Comparison of ENCODE assay signal across 27 mouse cellular contexts in the genomic region with DNA sequence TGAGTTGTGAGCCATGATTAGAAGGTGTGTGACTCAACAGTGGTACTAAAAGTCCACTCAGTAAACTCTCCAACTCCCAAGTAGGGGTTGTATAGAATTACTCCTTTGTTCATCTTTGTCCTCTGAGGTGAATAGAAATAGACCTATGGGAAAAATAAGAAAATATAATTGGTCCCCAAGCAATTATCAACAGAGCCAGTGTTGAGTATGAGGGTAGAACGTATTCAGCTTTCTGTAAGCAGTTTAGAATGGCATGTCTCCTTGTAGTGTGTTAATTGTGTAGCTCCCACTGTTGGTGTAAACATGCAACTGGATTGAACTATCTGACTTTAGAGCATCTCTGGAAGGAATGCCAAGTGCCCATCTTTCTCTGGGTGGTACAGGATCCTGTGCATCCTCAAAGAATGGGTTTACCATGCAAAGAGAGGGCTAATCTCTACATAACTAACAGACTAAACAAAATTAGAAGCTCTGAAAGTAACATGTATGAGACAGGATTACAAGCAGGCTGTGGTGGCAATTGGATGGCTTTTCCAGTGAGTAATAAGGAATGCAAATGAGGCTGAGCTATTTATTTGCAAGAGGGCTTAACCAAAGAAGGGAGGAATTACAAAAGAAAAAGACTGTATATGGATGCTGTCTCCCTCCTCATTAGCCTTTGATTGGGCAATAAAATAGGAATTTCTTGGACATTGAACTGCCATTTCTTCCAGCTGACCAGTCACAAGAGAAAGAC.
A peak's percentile ranks its signal among the peaks of the same experiment; 100 is the strongest.
DNase-seq lines count a peak whose midpoint lies in the region; ATAC-seq and TF ChIP-seq lines count a peak whose summit lies in the region.
"Had no signal": no experiment of that assay in that cellular context is flagged by ENCODE, and none has a peak within 500 bp of the region (broad histone marks: within the 10 kb centered on the region; RNA-seq: fewer than 3 reads in every experiment).

No protein-coding gene starts in this region.

- no peak for TF ChIP-seq EP300 in liver, postnatal 0 days (IDR thresholded peaks at IDR 0.05; ENCODE audit: low read depth)

- DNase-seq in embryonic facial prominence, embryonic 14.5 days (ENCODE audit: low spot score): no peak
- DNase-seq in embryonic facial prominence, embryonic 10.5 days (ENCODE audit: low spot score): no peak
- no peak for DNase-seq in forebrain, postnatal 0 days
- DNase-seq in brain, embryonic 14.5 days (ENCODE audit: low read depth): peak; percentile 58
- peak; percentile 20 for DNase-seq in forebrain, embryonic 14.5 days (ENCODE audit: low spot score)
- no peak for DNase-seq in ovary, adult 18-20 months (ENCODE audit: low spot score)
- no peak for DNase-seq in liver, postnatal 0 days
- DNase-seq: adrenal gland, adult 8-10 months; adrenal gland, postnatal 25 days; cerebellum, adult 11 months; cerebellum, adult 8-10 months; cerebellum, postnatal 10 days; cerebellum, postnatal 36 days; embryo, embryonic 11 days; gastrocnemius, postnatal 25 days; heart, adult 18-20 months; heart, postnatal 10 days; heart, postnatal 36 days; kidney, adult 11 months; kidney, adult 8-10 months had no signal

- peak; percentile 88 for ATAC-seq in embryonic facial prominence, embryonic 14.5 days (ENCODE audit: low read depth)
- ATAC-seq in forebrain, embryonic 13.5 days: peak; percentile 70; the same call in 1 of the 2 replicates
- ATAC-seq in forebrain, postnatal 0 days: no peak
- ATAC-seq in forebrain, embryonic 14.5 days: peak; percentile 60; the same call in 1 of the 2 replicates
- ATAC-seq in liver, postnatal 0 days: no peak
- ATAC-seq: hindbrain, embryonic 16.5 days; intestine, embryonic 15.5 days had no signal

- no peaks in the 10 kb centered on the region for H3K4me1 ChIP-seq in embryonic facial prominence, embryonic 14.5 days (ENCODE audit: control insufficient read depth, insufficient read depth, low read length)
- no peaks in the 10 kb centered on the region for H3K4me1 ChIP-seq in embryonic facial prominence, embryonic 10.5 days
- peaks cover 10% of the 10 kb centered on the region; the same call in 1 of the 2 replicates for H3K4me1 ChIP-seq in forebrain, embryonic 13.5 days
- no peaks in the 10 kb centered on the region for H3K4me1 ChIP-seq in forebrain, postnatal 0 days (ENCODE audit: insufficient read depth)
- 0 out of 2 replicates have a peak, but pooled peaks cover 2% of the 10 kb centered on the region for H3K4me1 ChIP-seq in forebrain, embryonic 14.5 days (ENCODE audit: control insufficient read depth, insufficient read depth, low read length)
- H3K4me1 ChIP-seq in liver, postnatal 0 days (ENCODE audit: insufficient read depth): no peaks in the 10 kb centered on the region
- H3K4me1 ChIP-seq: heart, embryonic 12.5 days; heart, embryonic 15.5 days; hindbrain, embryonic 10.5 days; hindbrain, embryonic 13.5 days; intestine, embryonic 15.5 days had no signal

- TF ChIP-seq POLR2A in brain, embryonic 14.5 days (IDR thresholded peaks at IDR 0.05; ENCODE audit: borderline replicate concordance, extremely low read depth, insufficient read depth, insufficient read length, poor library complexity, severe bottlenecking): no peak

- H3K9me3 ChIP-seq in embryonic facial prominence, embryonic 14.5 days (ENCODE audit: control insufficient read depth, low read length): no peaks in the 10 kb centered on the region
- H3K9me3 ChIP-seq in embryonic facial prominence, embryonic 10.5 days: no peaks in the 10 kb centered on the region
- no peaks in the 10 kb centered on the region for H3K9me3 ChIP-seq in forebrain, embryonic 13.5 days (replicated peaks)
- no peaks in the 10 kb centered on the region for H3K9me3 ChIP-seq in forebrain, postnatal 0 days (ENCODE audit: low read length)
- H3K9me3 ChIP-seq in forebrain, embryonic 14.5 days (replicated peaks; ENCODE audit: control insufficient read depth, low read length): no peaks in the 10 kb centered on the region
- no peaks in the 10 kb centered on the region for H3K9me3 ChIP-seq in liver, postnatal 0 days (ENCODE audit: low read length)
- H3K9me3 ChIP-seq: heart, embryonic 12.5 days; heart, embryonic 15.5 days; hindbrain, embryonic 10.5 days; hindbrain, embryonic 13.5 days; intestine, embryonic 15.5 days had no signal

- H3K27ac ChIP-seq in embryonic facial prominence, embryonic 14.5 days (replicated peaks; ENCODE audit: low read depth, low read length): no peak overlapping the region
- H3K27ac ChIP-seq in embryonic facial prominence, embryonic 10.5 days (replicated peaks): no peak overlapping the region
- H3K27ac ChIP-seq in forebrain, embryonic 13.5 days: no peak overlapping the region
- H3K27ac ChIP-seq in forebrain, postnatal 0 days (ENCODE audit: low read depth, low read length): no peak overlapping the region
- no peak overlapping the region for H3K27ac ChIP-seq in forebrain, embryonic 14.5 days (ENCODE audit: low read depth, low read length)
- no peak overlapping the region for H3K27ac ChIP-seq in liver, postnatal 0 days (ENCODE audit: low read depth)
- H3K27ac ChIP-seq: heart, embryonic 15.5 days; hindbrain, embryonic 10.5 days; hindbrain, embryonic 13.5 days; intestine, embryonic 15.5 days had no signal

- no peak overlapping the region for H3K4me2 ChIP-seq in embryonic facial prominence, embryonic 14.5 days (ENCODE audit: low read depth, low read length)
- H3K4me2 ChIP-seq in forebrain, embryonic 13.5 days: no peak overlapping the region
- no peak overlapping the region for H3K4me2 ChIP-seq in forebrain, postnatal 0 days (ENCODE audit: low read depth)
- no peak overlapping the region for H3K4me2 ChIP-seq in forebrain, embryonic 14.5 days (ENCODE audit: low read length)
- no peak overlapping the region for H3K4me2 ChIP-seq in liver, postnatal 0 days (ENCODE audit: low read depth, low read length)
- H3K4me2 ChIP-seq: heart, embryonic 12.5 days; heart, embryonic 15.5 days; hindbrain, embryonic 13.5 days; intestine, embryonic 15.5 days had no signal

- TF ChIP-seq CTCF in forebrain, postnatal 0 days (IDR thresholded peaks at IDR 0.05; ENCODE audit: low read depth): no peak
- TF ChIP-seq CTCF in brain, embryonic 14.5 days (IDR thresholded peaks at IDR 0.05; ENCODE audit: borderline replicate concordance, extremely low read depth, insufficient read depth, insufficient read length): no peak
- no peak for TF ChIP-seq CTCF in liver, postnatal 0 days (IDR thresholded peaks at IDR 0.05; ENCODE audit: low read depth)

- no peaks in the 10 kb centered on the region for H3K27me3 ChIP-seq in embryonic facial prominence, embryonic 14.5 days (replicated peaks; ENCODE audit: control insufficient read depth, insufficient read depth, low read length)
- H3K27me3 ChIP-seq in embryonic facial prominence, embryonic 10.5 days (replicated peaks; ENCODE audit: low read depth, poor library complexity, severe bottlenecking): no peaks in the 10 kb centered on the region
- no peaks in the 10 kb centered on the region for H3K27me3 ChIP-seq in forebrain, embryonic 13.5 days
- no peaks in the 10 kb centered on the region for H3K27me3 ChIP-seq in forebrain, postnatal 0 days (ENCODE audit: insufficient read depth, low read length)
- no peaks in the 10 kb centered on the region for H3K27me3 ChIP-seq in forebrain, embryonic 14.5 days (replicated peaks; ENCODE audit: control insufficient read depth, insufficient read depth, low read length)
- H3K27me3 ChIP-seq in liver, postnatal 0 days (ENCODE audit: insufficient read depth, low read length): no peaks in the 10 kb centered on the region
- H3K27me3 ChIP-seq: heart, embryonic 12.5 days; heart, embryonic 15.5 days; hindbrain, embryonic 13.5 days; intestine, embryonic 15.5 days had no signal

- H3K9ac ChIP-seq in embryonic facial prominence, embryonic 14.5 days (ENCODE audit: low read depth, low read length): no peak overlapping the region
- H3K9ac ChIP-seq in forebrain, embryonic 13.5 days: no peak overlapping the region
- H3K9ac ChIP-seq in forebrain, postnatal 0 days: no peak overlapping the region
- no peak overlapping the region for H3K9ac ChIP-seq in forebrain, embryonic 14.5 days (ENCODE audit: low read length)
- H3K9ac ChIP-seq in liver, postnatal 0 days (replicated peaks): no peak overlapping the region
- H3K9ac ChIP-seq: heart, embryonic 12.5 days; heart, embryonic 15.5 days; hindbrain, embryonic 13.5 days; intestine, embryonic 15.5 days had no signal

- H3K36me3 ChIP-seq in embryonic facial prominence, embryonic 14.5 days (ENCODE audit: control insufficient read depth, insufficient read depth, low read length): no peaks in the 10 kb centered on the region
- no peaks in the 10 kb centered on the region for H3K36me3 ChIP-seq in embryonic facial prominence, embryonic 10.5 days (replicated peaks)
- no peaks in the 10 kb centered on the region for H3K36me3 ChIP-seq in forebrain, embryonic 13.5 days (ENCODE audit: poor library complexity, severe bottlenecking)
- no peaks in the 10 kb centered on the region for H3K36me3 ChIP-seq in forebrain, postnatal 0 days (ENCODE audit: insufficient read depth)
- H3K36me3 ChIP-seq in forebrain, embryonic 14.5 days (ENCODE audit: control insufficient read depth, insufficient read depth, low read length): no peaks in the 10 kb centered on the region
- no peaks in the 10 kb centered on the region for H3K36me3 ChIP-seq in liver, postnatal 0 days (replicated peaks; ENCODE audit: insufficient read depth, low read length)
- H3K36me3 ChIP-seq: heart, embryonic 12.5 days; heart, embryonic 15.5 days; hindbrain, embryonic 10.5 days; hindbrain, embryonic 13.5 days; intestine, embryonic 15.5 days had no signal

- 66% methylated on average over 1 of the region's 1 CpGs for WGBS in embryonic facial prominence, embryonic 14.5 days
- WGBS in embryonic facial prominence, embryonic 10.5 days: 66% methylated on average over 1 of the region's 1 CpGs
- WGBS in forebrain, embryonic 13.5 days: 35% methylated on average over 1 of the region's 1 CpGs
- 18% methylated on average over 1 of the region's 1 CpGs for WGBS in forebrain, postnatal 0 days
- 17% methylated on average over 1 of the region's 1 CpGs for WGBS in forebrain, embryonic 14.5 days
- 64% methylated on average over 1 of the region's 1 CpGs for WGBS in liver, postnatal 0 days (ENCODE audit: insufficient replicate concordance)

- no peak overlapping the region for H3K4me3 ChIP-seq in embryonic facial prominence, embryonic 14.5 days (ENCODE audit: low read depth, low read length)
- no peak overlapping the region for H3K4me3 ChIP-seq in embryonic facial prominence, embryonic 10.5 days
- no peak overlapping the region for H3K4me3 ChIP-seq in forebrain, embryonic 13.5 days
- no peak overlapping the region for H3K4me3 ChIP-seq in forebrain, postnatal 0 days (ENCODE audit: low read depth, low read length)
- no peak overlapping the region for H3K4me3 ChIP-seq in forebrain, embryonic 14.5 days (ENCODE audit: low read depth, low read length)
- H3K4me3 ChIP-seq in liver, postnatal 0 days (ENCODE audit: low read depth, low read length): no peak overlapping the region
- H3K4me3 ChIP-seq: heart, embryonic 12.5 days; heart, embryonic 15.5 days; hindbrain, embryonic 10.5 days; hindbrain, embryonic 13.5 days; intestine, embryonic 15.5 days had no signal

Comparison
In these comparisons a context has a peak if more than half of its experiments do, and no peak if none do; other contexts are left out.
1. ATAC-seq: peak in embryonic facial prominence, embryonic 14.5 days (single experiment), forebrain, embryonic 13.5 days (single experiment) and forebrain, embryonic 14.5 days (single experiment); none in forebrain, postnatal 0 days (single experiment) and liver, postnatal 0 days (single experiment).
2. DNase-seq: peak in brain, embryonic 14.5 days (single experiment) and forebrain, embryonic 14.5 days (single experiment); none in embryonic facial prominence, embryonic 14.5 days (single experiment), embryonic facial prominence, embryonic 10.5 days (single experiment), forebrain, postnatal 0 days (single experiment), ovary, adult 18-20 months (single experiment) and liver, postnatal 0 days (single experiment).